Mouse (Mus musculus) cerebellum, adult 2 months (tissue): ENCODE measurements around the gene Dbp. TPM values are rescaled to one million over a fixed set of nuclear protein-coding genes. Genes with fewer than 3 reads are reported as not detected.

ENCODE experiments used
- DNase-seq, 2 experiments: peaks; one replicate each; pipeline ENCODE4 v3.0.0; 2021
- H3K27ac ChIP-seq: fragments of 200-500 bp; 2 replicates; pipeline ENCODE4 v1.5.1; 2012; ENCODE audit warnings: low read length, control low read depth, inconsistent platforms; ENCODE audit not compliant: insufficient read depth
- H3K27me3 ChIP-seq: fragments of 200-500 bp; 2 replicates; pipeline ENCODE4 v1.6.1; 2012; ENCODE audit warnings: inconsistent platforms, mild to moderate bottlenecking, low read length, moderate library complexity; ENCODE audit not compliant: control insufficient read depth, insufficient read depth
- H3K4me1 ChIP-seq: fragments of 200-500 bp; 2 replicates; pipeline ENCODE4 v1.6.1; 2011; ENCODE audit warnings: low read length; ENCODE audit not compliant: control insufficient read depth, insufficient read depth
- H3K4me3 ChIP-seq: fragments of 200-500 bp; replicated peaks from 2 replicates; pipeline ENCODE3; 2011; ENCODE audit warnings: mild to moderate bottlenecking, low read depth, low read length, control low read depth; ENCODE audit not compliant: insufficient read depth
- CTCF ChIP-seq: fragments of 200-500 bp; IDR thresholded peaks from 2 replicates; pipeline ENCODE4 v1.5.1; 2011; ENCODE audit warnings: low read depth, mild to moderate bottlenecking, control low read depth, low read length, moderate library complexity, borderline replicate concordance; ENCODE audit not compliant: insufficient read depth
- POLR2A ChIP-seq: fragments of 200-500 bp; IDR thresholded peaks from 2 replicates; pipeline ENCODE4 v1.6.1; 2011; ENCODE audit warnings: low read length, control low read depth, borderline replicate concordance; ENCODE audit not compliant: insufficient read depth
- WGBS: fragments of 180-500 bp; shearing (Covaris S2); methylation state at CpG from one replicate; pipeline ENCODE4 v1.1.7; 2018; 5-methylcytosine and 5-hydroxymethylcytosine counted together
- polyA plus RNA-seq: library from polyadenylated mRNA; depleted of rRNA; stranded (reverse); fragments of >200 nt; gene quantifications from 2 replicates; pipeline ENCODE4 v1.2.3, GENCODE M21; 2012

Dbp gene
- polyA plus RNA-seq, 1 experiment, result 239 TPM

GRCm38 (mm10) chr7:45700301-45701015, 4.4 kb upstream of the Dbp start:
- 2% methylated on average over 20 of the region's 20 CpGs for WGBS
- TF ChIP-seq POLR2A (peak; percentile 36; the same call in 1 of the 2 replicates), CTCF (no peak)
- DNase-seq, result peak; percentile 83 to 87
- peaks cover 10% of the 10 kb centered on the region for H3K4me1 ChIP-seq
- peak overlapping the region; percentile 67 for H3K4me3 ChIP-seq
- H3K27me3 ChIP-seq, result no peaks in the 10 kb centered on the region
- peak overlapping the region; percentile 83 for H3K27ac ChIP-seq

- peak in 1 of 2 experiments; percentile 63 for DNase-seq
- Histone ChIP-seq H3K4me1 (peaks cover 10% of the 10 kb centered on the region), H3K27me3 (no peaks in the 10 kb centered on the region), H3K27ac (peak overlapping the region; percentile 45), H3K4me3 (peak overlapping the region; percentile 57)
- WGBS, result 32% methylated on average over 11 of the region's 11 CpGs
- TF ChIP-seq CTCF, result no peak
- TF ChIP-seq POLR2A, result no peak
These were observed 3.8 kb upstream of the Dbp start for GRCm38 (mm10) chr7:45701072-45701471.

GRCm38 (mm10) chr7:45701607-45702006, 3.3 kb upstream of the Dbp start:
- 79% methylated on average over 11 of the region's 11 CpGs for WGBS
- H3K27me3 ChIP-seq, result no peaks in the 10 kb centered on the region
- H3K27ac ChIP-seq, result no peak overlapping the region
- DNase-seq, result peak; percentile 31 to 37
- peaks cover 10% of the 10 kb centered on the region for H3K4me1 ChIP-seq
- no peak overlapping the region for H3K4me3 ChIP-seq
- TF ChIP-seq POLR2A (no peak), CTCF (no peak)

- no peak for TF ChIP-seq CTCF
- no peak for TF ChIP-seq POLR2A
- 91% methylated on average over 11 of the region's 11 CpGs for WGBS
- Histone ChIP-seq H3K27ac (no peak overlapping the region), H3K4me1 (peaks cover 13% of the 10 kb centered on the region), H3K4me3 (no peak overlapping the region), H3K27me3 (no peaks in the 10 kb centered on the region)
- DNase-seq, result peak in 1 of 2 experiments; percentile 19
These were observed 2.6 kb upstream of the Dbp start for GRCm38 (mm10) chr7:45702316-45702715.

GRCm38 (mm10) chr7:45702809-45703520, 1.9 kb upstream of the Dbp start:
- peak overlapping the region; percentile 75 for H3K4me3 ChIP-seq
- no peak overlapping the region; the same call in 1 of the 2 replicates for H3K27ac ChIP-seq
- DNase-seq, result peak in 1 of 2 experiments; percentile 21
- WGBS, result 85% methylated on average over 17 of the region's 17 CpGs
- H3K4me1 ChIP-seq, result peaks cover 14% of the 10 kb centered on the region
- no peaks in the 10 kb centered on the region for H3K27me3 ChIP-seq
- TF ChIP-seq POLR2A (no peak), CTCF (no peak)

- peak overlapping the region; percentile 87 for H3K27ac ChIP-seq
- peak overlapping the region; percentile 75 for H3K4me3 ChIP-seq
- no peak for TF ChIP-seq POLR2A
- no peak for TF ChIP-seq CTCF
- H3K27me3 ChIP-seq, result no peaks in the 10 kb centered on the region
- peaks cover 16% of the 10 kb centered on the region for H3K4me1 ChIP-seq
- 9% methylated on average over 12 of the region's 12 CpGs for WGBS
- DNase-seq, result no peak
These were observed 1.3 kb upstream of the Dbp start for GRCm38 (mm10) chr7:45703521-45704033.

GRCm38 (mm10) chr7:45704046-45704559, 785 bp upstream of the Dbp start:
- peak; percentile 78 to 86 for DNase-seq
- no peaks in the 10 kb centered on the region for H3K27me3 ChIP-seq
- H3K4me1 ChIP-seq, result peaks cover 21% of the 10 kb centered on the region
- peak overlapping the region; percentile 75 for H3K4me3 ChIP-seq
- TF ChIP-seq POLR2A (peak; percentile 85), CTCF (no peak)
- WGBS, result under 1% methylated on average over 13 of the region's 13 CpGs
- H3K27ac ChIP-seq, result peak overlapping the region; percentile 87
